Mouse (Mus musculus) spleen, adult 2 months (tissue): ENCODE data around the gene Ezh1. TPM values are rescaled to one million over a fixed set of nuclear protein-coding genes. Genes with fewer than 3 reads are reported as not detected.
A peak's percentile ranks its signal among the peaks of the same experiment; 100 is the strongest.

Experiments
- DNase-seq, 2 experiments: peaks; one replicate each; pipeline versions ENCODE4 v3.0.0 to v3.0.0-alpha.2; 2012 to 2021; ENCODE audit warnings: low spot score in 2 of 2, low read depth in 1 of 2
- H3K27ac ChIP-seq: fragments of 200-500 bp; 2 replicates; pipeline ENCODE4 v1.5.1; 2012; ENCODE audit warnings: low read length, inconsistent platforms; ENCODE audit not compliant: insufficient read depth
- H3K27me3 ChIP-seq: fragments of 200-500 bp; 2 replicates; pipeline ENCODE4 v1.6.1; 2012; ENCODE audit warnings: mild to moderate bottlenecking, moderate library complexity, low read length, inconsistent platforms; ENCODE audit not compliant: control insufficient read depth, insufficient read depth
- H3K36me3 ChIP-seq: fragments of 200-500 bp; 2 replicates; pipeline ENCODE4 v1.6.1; 2012; ENCODE audit warnings: mild to moderate bottlenecking, low read length, inconsistent platforms; ENCODE audit not compliant: control insufficient read depth, insufficient read depth
- H3K4me1 ChIP-seq: fragments of 200-500 bp; 2 replicates; pipeline ENCODE4 v1.6.1; 2011; ENCODE audit warnings: inconsistent platforms; ENCODE audit not compliant: control insufficient read depth, insufficient read depth, insufficient read length
- H3K4me3 ChIP-seq: fragments of 200-500 bp; 2 replicates; pipeline ENCODE4 v1.5.1; 2011; ENCODE audit warnings: mild to moderate bottlenecking, inconsistent platforms; ENCODE audit not compliant: insufficient read depth, insufficient read length; ENCODE audit errors: extremely low read depth
- CTCF ChIP-seq: fragments of 200-500 bp; IDR thresholded peaks from 2 replicates; pipeline ENCODE4 v1.5.1; 2011; ENCODE audit warnings: mild to moderate bottlenecking, inconsistent platforms; ENCODE audit not compliant: insufficient read depth, insufficient read length, insufficient replicate concordance; ENCODE audit errors: extremely low read depth
- POLR2A ChIP-seq: fragments of 200-500 bp; IDR thresholded peaks from 2 replicates; pipeline ENCODE4 v1.6.1; 2011; ENCODE audit warnings: low read depth, low read length, inconsistent platforms
- WGBS: fragments of 180-500 bp; shearing (Covaris S2); methylation state at CpG from one replicate; pipeline ENCODE4 v1.1.7; 2018; 5-methylcytosine and 5-hydroxymethylcytosine counted together
- polyA plus RNA-seq: library from polyadenylated mRNA; depleted of rRNA; stranded (reverse); fragments of >200 nt; gene quantifications from 2 replicates; pipeline ENCODE4 v1.2.3, GENCODE M21; 2012

Gene Ezh1
- polyA plus RNA-seq, 1 experiment = 30.9 TPM

- H3K4me3 ChIP-seq = no peak overlapping the region
- H3K4me1 ChIP-seq = peaks cover 14% of the 10 kb centered on the region
- no peaks in the 10 kb centered on the region for H3K36me3 ChIP-seq
- no peak for TF ChIP-seq CTCF
- no peak for TF ChIP-seq POLR2A
- DNase-seq = no peak
- no peak overlapping the region for H3K27ac ChIP-seq
- peaks cover 46% of the 10 kb centered on the region for H3K27me3 ChIP-seq
- 51% methylated on average over 19 of the region's 19 CpGs for WGBS
Measured at GRCm38 (mm10) chr11:101167211-101167962, 58.9 kb downstream of the Ezh1 start.

- peaks cover 12% of the 10 kb centered on the region for H3K4me1 ChIP-seq
- 64% methylated on average over 14 of the region's 14 CpGs for WGBS
- no peak for TF ChIP-seq POLR2A
- TF ChIP-seq CTCF = no peak
- H3K27ac ChIP-seq = no peak overlapping the region
- H3K27me3 ChIP-seq = peaks cover 43% of the 10 kb centered on the region
- no peak for DNase-seq
- no peak overlapping the region for H3K4me3 ChIP-seq
- H3K36me3 ChIP-seq = no peaks in the 10 kb centered on the region
Measured at GRCm38 (mm10) chr11:101166357-101166756, 59.9 kb downstream of the Ezh1 start.

- Histone ChIP-seq H3K4me1 (peaks cover 6% of the 10 kb centered on the region), H3K36me3 (no peaks in the 10 kb centered on the region), H3K27ac (no peak overlapping the region), H3K27me3 (peaks cover 32% of the 10 kb centered on the region), H3K4me3 (no peak overlapping the region)
- 27% methylated on average over 35 of the region's 35 CpGs for WGBS
- DNase-seq = no peak
- TF ChIP-seq POLR2A (no peak), CTCF (no peak)
Measured at GRCm38 (mm10) chr11:101164677-101165580, 61.3 kb downstream of the Ezh1 start.

- Histone ChIP-seq H3K4me3 (peak overlapping the region; percentile 3; the same call in 1 of the 2 replicates), H3K27me3 (peaks cover 26% of the 10 kb centered on the region), H3K27ac (no peak overlapping the region), H3K36me3 (no peaks in the 10 kb centered on the region), H3K4me1 (peaks cover 6% of the 10 kb centered on the region)
- 35% methylated on average over 21 of the region's 21 CpGs for WGBS
- TF ChIP-seq POLR2A (no peak), CTCF (no peak)
- DNase-seq = no peak
Measured at GRCm38 (mm10) chr11:101164351-101164665, 62.0 kb downstream of the Ezh1 start.

GRCm38 (mm10) chr11:101163476-101164350, 62.5 kb downstream of the Ezh1 start:
- no peak for DNase-seq
- Histone ChIP-seq H3K27ac (no peak overlapping the region), H3K4me1 (peaks cover 6% of the 10 kb centered on the region), H3K36me3 (no peaks in the 10 kb centered on the region), H3K27me3 (peaks cover 26% of the 10 kb centered on the region), H3K4me3 (peak overlapping the region; percentile 3; the same call in 1 of the 2 replicates)
- TF ChIP-seq CTCF = no peak
- no peak for TF ChIP-seq POLR2A
- 23% methylated on average over 49 of the region's 49 CpGs for WGBS

- no peak overlapping the region for H3K27ac ChIP-seq
- no peak overlapping the region for H3K4me3 ChIP-seq
- H3K36me3 ChIP-seq = no peaks in the 10 kb centered on the region
- no peak for TF ChIP-seq CTCF
- no peak for TF ChIP-seq POLR2A
- 86% methylated on average over 5 of the region's 5 CpGs for WGBS
- peaks cover 23% of the 10 kb centered on the region for H3K27me3 ChIP-seq
- DNase-seq = no peak
- peaks cover 6% of the 10 kb centered on the region for H3K4me1 ChIP-seq
Measured at GRCm38 (mm10) chr11:101162772-101163171, 63.5 kb downstream of the Ezh1 start.
